Mouse (Mus musculus) mouse embryonic stem cell (cell line): Measurements from ENCODE around the gene Eef1akmt1.

Experiments used
- in situ Hi-C, 2 experiments: fragments of 300-500 bp; cut with MboI; formaldehyde crosslinking; loops; 1 replicate in 1 of 2; 3 replicates in 1 of 2; pipeline ENCODE4 v1.14.3; 2019 to 2020; ENCODE audit warnings: low sequenced_read_pairs in 2 of 2, low pct_unique_long_range_greater_than_20kb in 1 of 2, mixed read lengths in 1 of 2; ENCODE audit not compliant: unreplicated experiment in 1 of 2

Eef1akmt1 gene

GRCm38 (mm10) chr14:57527598-57527997, 43.8 kb downstream of the Eef1akmt1 start:
- in situ Hi-C loops: no loop called here

DNA sequence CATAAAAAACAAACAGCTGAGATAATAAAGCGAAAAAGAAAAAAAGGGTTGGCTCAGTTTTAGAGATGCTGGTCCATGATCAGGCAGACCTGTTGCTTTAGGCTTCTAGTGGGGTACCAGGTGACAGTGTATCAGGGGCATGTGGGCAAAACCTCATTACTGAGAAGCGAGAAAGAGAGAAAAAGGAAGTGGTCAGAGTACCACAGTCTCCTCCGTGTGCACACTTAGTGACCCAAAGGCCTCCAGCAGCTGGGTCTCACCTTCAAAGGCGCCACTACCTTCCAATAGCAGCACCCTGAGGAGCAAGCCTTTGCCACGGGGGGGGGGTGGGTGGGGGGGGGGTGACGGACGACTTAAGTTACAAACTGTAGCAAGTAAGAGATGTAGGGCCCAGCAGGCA, 44.3 kb downstream of the Eef1akmt1 start:
- in situ Hi-C loops: no loop called here

DNA sequence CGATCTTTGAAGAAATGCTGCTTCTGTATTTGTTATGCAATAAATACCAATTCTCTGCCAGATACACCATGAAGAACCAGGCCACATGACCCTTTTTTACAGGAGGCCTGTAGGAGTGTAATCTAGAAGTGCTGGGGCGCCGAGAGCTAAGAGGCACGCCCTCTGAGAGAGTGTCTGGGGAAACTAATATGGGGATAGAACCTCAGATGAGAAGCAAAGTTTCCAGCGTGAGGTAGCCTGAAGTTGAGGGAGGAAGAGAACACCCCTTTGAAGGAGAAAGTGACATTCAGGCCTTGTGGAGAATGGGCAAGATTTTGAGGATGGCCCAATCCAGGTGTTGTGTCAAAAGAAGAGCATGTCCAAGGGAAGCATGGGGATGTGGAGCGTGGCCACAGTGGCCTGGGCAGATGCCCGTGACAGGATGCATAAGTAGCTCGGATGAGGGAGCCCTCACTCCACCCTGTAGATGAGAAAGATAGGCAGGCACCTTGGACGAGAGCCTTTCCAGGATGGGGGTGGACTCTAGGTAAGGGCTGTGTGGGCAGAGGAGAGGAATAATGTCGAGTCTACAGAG, 45.3 kb downstream of the Eef1akmt1 start:
- in situ Hi-C loops: no loop called here

GRCm38 (mm10) chr14:57525388-57526049, 45.9 kb downstream of the Eef1akmt1 start:
- in situ Hi-C loops: no loop called here

GRCm38 (mm10) chr14:57524671-57525387, 46.6 kb downstream of the Eef1akmt1 start, which contains the start of gene Il17d:
TSS of gene Il17d (plus strand) at chr14:57524777.
- in situ Hi-C loops: no loop called here

- in situ Hi-C loops: no loop called here
Observed at GRCm38 (mm10) chr14:57523762-57524161, 47.6 kb downstream of the Eef1akmt1 start.

- in situ Hi-C loops: no loop called here
Observed at GRCm38 (mm10) chr14:57517001-57517400, 54.4 kb downstream of the Eef1akmt1 start.

DNA sequence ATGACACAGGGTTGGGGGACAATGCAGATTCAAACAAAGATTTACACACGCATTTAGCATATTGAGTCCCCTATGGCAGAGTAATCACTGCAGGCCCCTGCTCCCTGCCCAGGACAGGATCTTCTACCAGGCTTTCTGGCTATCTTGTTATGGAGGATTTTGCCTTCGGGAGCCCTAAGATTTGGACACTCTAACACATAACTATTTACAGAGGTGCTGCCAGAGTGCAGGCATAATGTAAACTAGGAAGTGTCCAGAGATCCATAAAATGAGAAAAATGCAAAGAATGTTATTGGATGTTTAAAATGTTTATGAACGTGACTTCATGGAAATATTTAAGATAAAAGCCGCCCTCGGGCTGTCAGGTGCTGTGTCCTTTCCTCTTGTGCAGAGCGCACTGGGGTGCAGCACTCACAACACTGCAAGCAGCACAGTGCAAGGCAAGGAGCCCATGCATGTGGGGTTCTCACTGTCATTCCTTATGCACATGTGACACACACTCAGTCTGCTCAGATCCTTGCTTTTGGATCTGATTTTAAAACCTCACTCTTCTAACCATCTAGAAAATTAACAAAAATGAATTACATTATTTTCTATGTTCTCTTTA, 56.2 kb downstream of the Eef1akmt1 start:
- in situ Hi-C loops: no loop called here

DNA sequence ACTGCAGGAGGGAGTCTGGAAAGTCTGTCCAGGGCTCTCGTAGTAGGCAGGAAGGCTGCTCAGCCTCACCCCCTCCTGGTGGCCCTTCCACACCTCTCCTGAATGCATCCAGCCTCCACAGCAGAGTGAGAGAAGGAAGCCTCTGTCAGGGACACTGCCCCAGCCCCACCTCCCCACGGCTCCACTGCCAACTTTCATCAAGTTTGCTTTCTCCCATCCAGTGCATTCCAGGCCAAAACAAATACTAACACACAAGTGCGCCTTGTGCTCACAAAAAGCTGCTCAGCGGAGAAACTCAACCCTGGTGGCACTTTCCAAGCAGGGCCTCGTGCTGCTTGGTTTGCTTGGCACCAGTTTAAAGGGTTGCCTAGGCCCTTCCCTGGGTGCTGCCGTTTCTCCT, 61.9 kb downstream of the Eef1akmt1 start:
- in situ Hi-C loops: no loop called here

- in situ Hi-C loops: no loop called here
Observed at GRCm38 (mm10) chr14:57503729-57504128, 67.7 kb downstream of the Eef1akmt1 start.
